Mouse (Mus musculus) 3134 (cell line): ENCODE results near the gene Rab21.
A peak's percentile ranks its signal among the peaks of the same experiment; 100 is the strongest.

Experiments used
- DNase-seq: peaks from one replicate; pipeline ENCODE4 v3.0.0-alpha.2; 2011; ENCODE audit warnings: low spot score; ENCODE audit not compliant: insufficient read length; ENCODE audit errors: extremely low read depth

The Rab21 gene

GRCm38 (mm10) chr10:115290671-115291070 is 24.7 kb downstream of the Rab21 start:
- DNase-seq = no peak

GRCm38 (mm10) chr10:115288856-115289255 is 26.5 kb downstream of the Rab21 start:
- no peak for DNase-seq

GRCm38 (mm10) chr10:115284170-115284569 is 31.2 kb downstream of the Rab21 start:
- DNase-seq = no peak

GRCm38 (mm10) chr10:115281381-115281780 is 34.0 kb downstream of the Rab21 start:
- no peak for DNase-seq

GRCm38 (mm10) chr10:115271649-115272048 is 43.7 kb downstream of the Rab21 start:
- DNase-seq = no peak

GRCm38 (mm10) chr10:115270612-115271390 is 44.6 kb downstream of the Rab21 start:
- no peak for DNase-seq

- DNase-seq = no peak
These were observed 52.4 kb downstream of the Rab21 start for GRCm38 (mm10) chr10:115262926-115263562.

- DNase-seq = no peak
These were observed 53.1 kb downstream of the Rab21 start for GRCm38 (mm10) chr10:115262261-115262660.

GRCm38 (mm10) chr10:115261428-115261827 is 54.0 kb downstream of the Rab21 start:
- no peak for DNase-seq

GRCm38 (mm10) chr10:115256162-115256561 is 59.2 kb downstream of the Rab21 start:
- DNase-seq = no peak

GRCm38 (mm10) chr10:115253521-115253920 is 61.9 kb downstream of the Rab21 start:
- DNase-seq = no peak

GRCm38 (mm10) chr10:115252321-115252757 is 63.1 kb downstream of the Rab21 start:
- no peak for DNase-seq

- peak; percentile 97 for DNase-seq
These were observed 64.1 kb downstream of the Rab21 start, which contains the start of gene Tbc1d15 for GRCm38 (mm10) chr10:115251088-115251934. Tbc1d15 (minus strand) TSS chr10:115251467.

- DNase-seq = no peak
These were observed 64.9 kb downstream of the Rab21 start for GRCm38 (mm10) chr10:115250235-115251087.

- DNase-seq = no peak
These were observed 67.4 kb downstream of the Rab21 start for GRCm38 (mm10) chr10:115248041-115248440.

- DNase-seq = no peak
These were observed 69.9 kb downstream of the Rab21 start for GRCm38 (mm10) chr10:115245488-115245887.

- peak; percentile 30 for DNase-seq
These were observed 74.3 kb downstream of the Rab21 start for GRCm38 (mm10) chr10:115241082-115241595.

- DNase-seq = no peak
These were observed 77.5 kb downstream of the Rab21 start for GRCm38 (mm10) chr10:115237931-115238330.
